Mouse (Mus musculus) embryonic fibroblast, embryonic 13.5 days (primary cell): ENCODE results near the gene Olfr521.
"Not testable (repeated sequence)": the region's sequence is repeated elsewhere in the genome, so short reads cannot be mapped to it uniquely, and the experiment has no call there.

Experiments used
- CTCF ChIP-seq: IDR thresholded peaks from 2 replicates; pipeline ENCODE4 v1.5.1; 2011; ENCODE audit warnings: mild to moderate bottlenecking, control low read depth, low read length, moderate library complexity, borderline replicate concordance; ENCODE audit not compliant: insufficient read depth
- POLR2A ChIP-seq: IDR thresholded peaks from 2 replicates; pipeline ENCODE4 v1.6.1; 2011; ENCODE audit warnings: low read depth, mild to moderate bottlenecking, control low read depth, low read length, moderate library complexity

DNA sequence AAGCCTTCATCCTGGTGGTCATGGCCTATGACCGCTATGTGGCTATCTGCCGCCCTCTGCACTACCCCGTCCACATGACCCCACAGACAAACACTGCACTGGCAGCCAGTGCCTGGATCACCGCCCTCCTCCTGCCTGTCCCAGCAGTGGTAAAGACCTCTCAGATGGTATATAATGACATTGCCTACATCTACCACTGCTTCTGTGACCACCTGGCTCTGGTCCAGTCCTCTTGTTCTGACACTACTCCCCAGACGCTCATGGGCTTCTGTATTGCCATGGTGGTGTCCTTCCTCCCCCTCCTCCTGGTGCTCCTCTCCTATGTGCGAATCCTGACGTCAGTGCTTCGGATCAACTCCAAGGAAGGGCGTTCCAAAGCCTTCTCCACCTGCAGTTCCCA is 27.8 kb upstream of the Olfr521 start:
- TF ChIP-seq POLR2A, CTCF: not testable (repeated sequence)
